Mouse (Mus musculus) ES-E14 (cell line): ENCODE results near the gene Slc9a7.

Experiments used
- MAFK ChIP-seq: IDR thresholded peaks from 2 replicates; pipeline ENCODE4 v1.6.1; 2014; ENCODE audit warnings: mild to moderate bottlenecking, low read depth, low read length, inconsistent platforms; ENCODE audit not compliant: insufficient read depth
- ZC3H11A ChIP-seq: IDR thresholded peaks from 2 replicates; pipeline ENCODE4 v1.6.1; 2012; ENCODE audit warnings: low read depth, mild to moderate bottlenecking, inconsistent platforms, low read length, borderline replicate concordance

DNA sequence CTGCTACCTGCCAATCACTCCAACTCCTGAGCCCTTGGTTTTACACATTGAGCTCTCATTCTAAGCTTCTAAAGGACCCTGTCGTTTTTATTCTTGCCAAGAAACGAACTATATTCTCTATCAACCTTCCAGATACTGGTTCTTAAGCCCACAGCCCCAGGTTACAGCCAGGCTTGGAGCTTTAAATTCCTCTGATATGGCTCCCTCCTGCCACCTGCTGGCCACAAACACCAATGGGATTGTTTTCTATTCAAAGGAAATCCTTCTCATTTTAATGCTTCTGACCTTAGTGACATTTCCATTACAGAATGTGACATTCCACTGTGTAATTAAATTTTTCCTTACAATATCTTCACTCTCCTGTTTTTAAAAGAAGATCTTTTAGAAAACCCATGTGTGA, 44.1 kb upstream of the Slc9a7 start:
- TF ChIP-seq ZC3H11A (no peak), MAFK (no peak)
